Comparison of ENCODE assay signal across 8 mouse cellular contexts in genomic region chr1:182657760-182658159, GRCm38 (mm10).
A peak's percentile ranks its signal among the peaks of the same experiment; 100 is the strongest.
DNase-seq lines count a peak whose midpoint lies in the region; ATAC-seq and TF ChIP-seq lines count a peak whose summit lies in the region.

No protein-coding gene starts in this region.

- no peak overlapping the region for H3K4me2 ChIP-seq in neural tube, embryonic 15.5 days
- H3K4me2 ChIP-seq in forebrain, embryonic 14.5 days (ENCODE audit: low read length), result no peak overlapping the region
- H3K4me2 ChIP-seq in liver, postnatal 0 days (ENCODE audit: low read depth, low read length), result no peak overlapping the region

- peak; percentile 59 for DNase-seq in neural tube, embryonic 10.5 days (ENCODE audit: extremely low spot score, low spot score)
- peak; percentile 27 for DNase-seq in adrenal gland, adult 8-10 months
- peak; percentile 71 for DNase-seq in forebrain, embryonic 14.5 days (ENCODE audit: low spot score)
- peak; percentile 70 to 89 for DNase-seq in kidney, postnatal 36 days
- peak; percentile 61 for DNase-seq in liver, postnatal 0 days
- DNase-seq in right cerebral cortex, postnatal 14 days, result peak; percentile 70

- WGBS in neural tube, embryonic 15.5 days, result 28% methylated on average over 6 of the region's 6 CpGs
- WGBS in forebrain, embryonic 14.5 days, result 12% methylated on average over 6 of the region's 6 CpGs
- WGBS in liver, postnatal 0 days (ENCODE audit: insufficient replicate concordance), result 17% methylated on average over 6 of the region's 6 CpGs

- no peaks in the 10 kb centered on the region for H3K4me1 ChIP-seq in neural tube, embryonic 15.5 days
- no peaks in the 10 kb centered on the region for H3K4me1 ChIP-seq in forebrain, embryonic 14.5 days (ENCODE audit: control insufficient read depth, insufficient read depth, low read length)
- H3K4me1 ChIP-seq in liver, postnatal 0 days (ENCODE audit: insufficient read depth), result peaks cover 2% of the 10 kb centered on the region

- no peaks in the 10 kb centered on the region for H3K9me3 ChIP-seq in neural tube, embryonic 15.5 days (replicated peaks)
- H3K9me3 ChIP-seq in forebrain, embryonic 14.5 days (replicated peaks; ENCODE audit: control insufficient read depth, low read length), result no peaks in the 10 kb centered on the region
- H3K9me3 ChIP-seq in liver, postnatal 0 days (ENCODE audit: low read length), result no peaks in the 10 kb centered on the region

- TF ChIP-seq EP300 in liver, postnatal 0 days (IDR thresholded peaks at IDR 0.05; ENCODE audit: low read depth), result no peak

- ATAC-seq in neural tube, embryonic 15.5 days (ENCODE audit: low FRiP score), result no peak
- no peak for ATAC-seq in forebrain, embryonic 14.5 days
- no peak for ATAC-seq in liver, postnatal 0 days
- ATAC-seq in erythroblast, adult 5-6 weeks (replicated peaks; ENCODE audit: low FRiP score, poor library complexity, severe bottlenecking), result no peak

- H3K27me3 ChIP-seq in neural tube, embryonic 15.5 days (replicated peaks), result no peaks in the 10 kb centered on the region
- H3K27me3 ChIP-seq in forebrain, embryonic 14.5 days (replicated peaks; ENCODE audit: control insufficient read depth, insufficient read depth, low read length), result no peaks in the 10 kb centered on the region
- no peaks in the 10 kb centered on the region for H3K27me3 ChIP-seq in liver, postnatal 0 days (ENCODE audit: insufficient read depth, low read length)

- no peak overlapping the region for H3K9ac ChIP-seq in neural tube, embryonic 15.5 days (replicated peaks)
- H3K9ac ChIP-seq in forebrain, embryonic 14.5 days (ENCODE audit: low read length), result no peak overlapping the region
- H3K9ac ChIP-seq in liver, postnatal 0 days (replicated peaks), result no peak overlapping the region

- no peaks in the 10 kb centered on the region for H3K36me3 ChIP-seq in neural tube, embryonic 15.5 days
- no peaks in the 10 kb centered on the region for H3K36me3 ChIP-seq in forebrain, embryonic 14.5 days (ENCODE audit: control insufficient read depth, insufficient read depth, low read length)
- H3K36me3 ChIP-seq in liver, postnatal 0 days (replicated peaks; ENCODE audit: insufficient read depth, low read length), result no peaks in the 10 kb centered on the region

- no peak overlapping the region for H3K4me3 ChIP-seq in neural tube, embryonic 15.5 days (replicated peaks)
- no peak overlapping the region for H3K4me3 ChIP-seq in forebrain, embryonic 14.5 days (ENCODE audit: low read depth, low read length)
- H3K4me3 ChIP-seq in liver, postnatal 0 days (ENCODE audit: low read depth, low read length), result no peak overlapping the region

- no peak overlapping the region for H3K27ac ChIP-seq in neural tube, embryonic 15.5 days (replicated peaks)
- H3K27ac ChIP-seq in forebrain, embryonic 14.5 days (ENCODE audit: low read depth, low read length), result no peak overlapping the region
- H3K27ac ChIP-seq in liver, postnatal 0 days (ENCODE audit: low read depth), result no peak overlapping the region

- peak; percentile 73 for TF ChIP-seq CTCF in liver, postnatal 0 days (IDR thresholded peaks at IDR 0.05; ENCODE audit: low read depth)

Comparison
In these comparisons a context has a peak if more than half of its experiments do, and no peak if none do; other contexts are left out.
1. DNase-seq: peak in every context shown above with its lines; median percentile 80 in kidney, postnatal 36 days; 71 in forebrain, embryonic 14.5 days; 70 in right cerebral cortex, postnatal 14 days; 61 in liver, postnatal 0 days; 59 in neural tube, embryonic 10.5 days; 27 in adrenal gland, adult 8-10 months.